18 mouse cellular contexts compared by ENCODE assay signal in the genomic region with DNA sequence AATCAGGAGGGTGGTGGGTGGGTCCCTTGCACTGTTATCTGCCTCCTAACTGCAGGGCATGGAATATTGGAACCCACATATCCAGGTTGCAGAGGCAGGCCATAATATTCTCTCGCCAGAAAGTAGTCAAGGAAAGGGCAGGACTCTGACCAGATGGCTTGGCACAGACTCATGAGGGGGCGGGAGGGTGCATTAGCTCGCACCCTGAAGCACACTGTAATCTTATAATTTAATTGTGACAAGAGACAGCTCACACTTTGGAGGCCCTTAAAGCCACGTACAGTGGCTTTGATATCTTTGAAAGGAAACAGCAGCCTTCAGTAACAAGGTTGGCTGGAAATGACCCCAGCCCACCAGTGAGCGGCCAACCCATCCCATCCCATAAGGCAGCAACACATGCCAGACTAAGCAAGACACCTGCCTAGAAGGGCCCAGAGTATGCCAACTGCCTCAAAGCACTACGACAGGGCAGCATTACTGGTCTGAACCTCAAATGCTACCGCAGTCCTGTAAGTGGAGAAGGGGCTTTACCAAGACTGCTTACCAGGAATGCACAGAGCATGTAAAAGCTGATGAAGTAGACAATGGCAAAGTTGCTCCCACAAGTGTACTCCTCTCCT.
DNase-seq lines count a peak whose midpoint lies in the region; ATAC-seq and TF ChIP-seq lines count a peak whose summit lies in the region.
"Had no signal": no experiment of that assay in that cellular context is flagged by ENCODE, and none has a peak within 500 bp of the region (broad histone marks: within the 10 kb centered on the region; RNA-seq: fewer than 3 reads in every experiment).

No protein-coding gene starts in this region.

- no peaks in the 10 kb centered on the region for H3K9me3 ChIP-seq in kidney, postnatal 0 days (replicated peaks; ENCODE audit: low read length)
- H3K9me3 ChIP-seq: embryonic facial prominence, embryonic 15.5 days; lung, embryonic 15.5 days; neural tube, embryonic 12.5 days had no signal

- H3K9ac ChIP-seq in kidney, postnatal 0 days (ENCODE audit: low read depth, low read length): no peak overlapping the region
- H3K9ac ChIP-seq: embryonic facial prominence, embryonic 15.5 days; liver, embryonic 14.5 days; lung, embryonic 15.5 days; neural tube, embryonic 12.5 days had no signal

- H3K4me3 ChIP-seq in kidney, postnatal 0 days (replicated peaks; ENCODE audit: low read depth, low read length): no peak overlapping the region
- H3K4me3 ChIP-seq: embryonic facial prominence, embryonic 15.5 days; lung, embryonic 15.5 days; neural tube, embryonic 12.5 days had no signal

- WGBS in kidney, postnatal 0 days: 59% methylated on average over 7 of the region's 7 CpGs

- no peak for TF ChIP-seq CTCF in kidney, postnatal 0 days (IDR thresholded peaks at IDR 0.05; ENCODE audit: low read depth)

- H3K4me2 ChIP-seq in kidney, postnatal 0 days (ENCODE audit: low read length): no peak overlapping the region
- H3K4me2 ChIP-seq: embryonic facial prominence, embryonic 15.5 days; lung, embryonic 15.5 days; neural tube, embryonic 12.5 days had no signal

- H3K36me3 ChIP-seq in kidney, postnatal 0 days (ENCODE audit: insufficient read depth, low read length): no peaks in the 10 kb centered on the region
- H3K36me3 ChIP-seq: neural tube, embryonic 12.5 days had no signal

- no peaks in the 10 kb centered on the region for H3K4me1 ChIP-seq in kidney, postnatal 0 days (replicated peaks; ENCODE audit: insufficient read depth, low read length)
- H3K4me1 ChIP-seq: lung, embryonic 15.5 days; neural tube, embryonic 12.5 days had no signal

- peak; percentile 21 for DNase-seq in adrenal gland, adult 2 months
- no peak for DNase-seq in adrenal gland, postnatal 4 days (ENCODE audit: low spot score in 2 of 2)
- DNase-seq in kidney, postnatal 0 days (ENCODE audit: low spot score): peak; percentile 30
- no peak for DNase-seq in kidney, adult 11 months
- peak; percentile 49 for DNase-seq in cerebellum, adult 11 months
- peak; percentile 89 to 92 for DNase-seq in cerebellum, postnatal 10 days
- DNase-seq in heart, adult 11 months: no peak
- DNase-seq in heart, adult 18-20 months: no peak
- DNase-seq: heart, postnatal 4 days; lung, postnatal 4 days; right cerebral cortex, postnatal 14 days had no signal

- H3K27me3 ChIP-seq in kidney, postnatal 0 days (ENCODE audit: insufficient read depth, low read length): no peaks in the 10 kb centered on the region
- H3K27me3 ChIP-seq: embryonic facial prominence, embryonic 15.5 days; lung, embryonic 15.5 days; neural tube, embryonic 12.5 days had no signal

- no peak for ATAC-seq in kidney, postnatal 0 days (replicated peaks; ENCODE audit: low FRiP score, low read depth)
- ATAC-seq: CD4-positive, CD25-positive, alpha-beta regulatory T cell, adult 4 months; hindbrain, embryonic 16.5 days; intestine, postnatal 0 days had no signal

- H3K27ac ChIP-seq in kidney, postnatal 0 days: no peak overlapping the region
- H3K27ac ChIP-seq: embryonic facial prominence, embryonic 15.5 days; liver, embryonic 14.5 days; lung, embryonic 15.5 days; neural tube, embryonic 12.5 days had no signal

Comparison
In these comparisons a context has a peak if more than half of its experiments do, and no peak if none do; other contexts are left out.
1. DNase-seq: peak in adrenal gland, adult 2 months (single experiment), kidney, postnatal 0 days (single experiment), cerebellum, adult 11 months (single experiment) and cerebellum, postnatal 10 days (2 of 2); none in adrenal gland, postnatal 4 days (0 of 2), kidney, adult 11 months (single experiment), heart, adult 11 months (single experiment) and heart, adult 18-20 months (0 of 2).